Mouse (Mus musculus) kidney, adult 18-20 months (tissue): ENCODE measurements around the gene Xpot.

Experiments used
- DNase-seq: peaks from one replicate; pipeline ENCODE4 v3.0.0; 2021

Xpot gene

GRCm38 (mm10) chr10:121615935-121616334 is 10.2 kb downstream of the Xpot start:
- no peak for DNase-seq

GRCm38 (mm10) chr10:121615146-121615870 is 10.8 kb downstream of the Xpot start:
- DNase-seq = no peak

GRCm38 (mm10) chr10:121613570-121613969 is 12.6 kb downstream of the Xpot start:
- DNase-seq = peak; percentile 45

- no peak for DNase-seq
Measured at GRCm38 (mm10) chr10:121612448-121612847, 13.7 kb downstream of the Xpot start.

- DNase-seq = no peak
Measured at GRCm38 (mm10) chr10:121611587-121611986, 14.5 kb downstream of the Xpot start.

GRCm38 (mm10) chr10:121608177-121608576 is 18.0 kb downstream of the Xpot start:
- DNase-seq = peak; percentile 38

- DNase-seq = no peak
Measured at GRCm38 (mm10) chr10:121604632-121605344, 21.3 kb downstream of the Xpot start.

- no peak for DNase-seq
Measured at GRCm38 (mm10) chr10:121603556-121603955, 22.6 kb downstream of the Xpot start.

- no peak for DNase-seq
Measured at GRCm38 (mm10) chr10:121601272-121601671, 24.9 kb downstream of the Xpot start.

- no peak for DNase-seq
Measured at GRCm38 (mm10) chr10:121596580-121596979, 29.6 kb downstream of the Xpot start.

GRCm38 (mm10) chr10:121591106-121591505 is 35.0 kb downstream of the Xpot start:
- no peak for DNase-seq

- no peak for DNase-seq
Measured at GRCm38 (mm10) chr10:121587371-121587840, 38.7 kb downstream of the Xpot start.

GRCm38 (mm10) chr10:121586675-121587370 is 39.3 kb downstream of the Xpot start, which contains the start of gene Tbk1:
Gene Tbk1 (minus strand): TSS chr10:121586787.
- peak; percentile 93 for DNase-seq

GRCm38 (mm10) chr10:121585791-121586642 is 40.1 kb downstream of the Xpot start:
- DNase-seq = no peak

GRCm38 (mm10) chr10:121585056-121585790 is 40.9 kb downstream of the Xpot start:
- DNase-seq = no peak

- no peak for DNase-seq
Measured at GRCm38 (mm10) chr10:121584033-121584432, 42.1 kb downstream of the Xpot start.

GRCm38 (mm10) chr10:121583016-121583415 is 43.1 kb downstream of the Xpot start:
- no peak for DNase-seq

GRCm38 (mm10) chr10:121582287-121582686 is 43.8 kb downstream of the Xpot start:
- no peak for DNase-seq

GRCm38 (mm10) chr10:121581405-121581804 is 44.7 kb downstream of the Xpot start:
- no peak for DNase-seq

- no peak for DNase-seq
Measured at GRCm38 (mm10) chr10:121580381-121580780, 45.8 kb downstream of the Xpot start.

- no peak for DNase-seq
Measured at GRCm38 (mm10) chr10:121576372-121576771, 49.8 kb downstream of the Xpot start.
